Mouse (Mus musculus) lung, adult 2 months (tissue): ENCODE results near the gene Bmp8a.

Experiments
- CTCF ChIP-seq: fragments of 200-500 bp; IDR thresholded peaks from 2 replicates; pipeline ENCODE4 v1.5.1; 2011; ENCODE audit warnings: mild to moderate bottlenecking, low read length, control low read depth; ENCODE audit not compliant: insufficient read depth
- POLR2A ChIP-seq: fragments of 200-500 bp; IDR thresholded peaks from 2 replicates; pipeline ENCODE4 v1.6.1; 2011; ENCODE audit warnings: low read depth, mild to moderate bottlenecking, control low read depth, low read length, borderline replicate concordance; ENCODE audit errors: extremely low read depth

DNA sequence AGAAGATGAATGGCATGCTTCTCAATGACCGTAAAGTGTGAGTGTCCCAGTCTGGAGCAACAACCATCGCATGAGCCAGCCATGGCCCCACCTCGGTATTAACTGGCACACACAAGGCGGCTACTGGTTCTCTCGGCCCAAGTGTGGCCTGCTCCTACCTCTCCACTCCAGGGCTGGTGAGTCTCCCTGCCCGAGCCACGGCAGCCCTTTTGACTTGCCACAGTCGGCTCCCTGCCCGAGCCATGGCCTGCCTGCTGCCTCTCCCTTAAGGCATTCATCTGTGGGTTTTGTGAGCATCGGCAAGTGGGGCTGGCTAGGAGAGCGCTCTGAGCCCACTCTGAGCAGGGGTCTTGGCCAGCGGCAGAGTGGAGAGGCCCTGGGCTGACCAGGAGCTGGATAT lies 54.0 kb downstream of the Bmp8a start:
- no peak for TF ChIP-seq CTCF
- no peak for TF ChIP-seq POLR2A
